11 mouse cellular contexts compared by ENCODE assay signal in the genomic region with DNA sequence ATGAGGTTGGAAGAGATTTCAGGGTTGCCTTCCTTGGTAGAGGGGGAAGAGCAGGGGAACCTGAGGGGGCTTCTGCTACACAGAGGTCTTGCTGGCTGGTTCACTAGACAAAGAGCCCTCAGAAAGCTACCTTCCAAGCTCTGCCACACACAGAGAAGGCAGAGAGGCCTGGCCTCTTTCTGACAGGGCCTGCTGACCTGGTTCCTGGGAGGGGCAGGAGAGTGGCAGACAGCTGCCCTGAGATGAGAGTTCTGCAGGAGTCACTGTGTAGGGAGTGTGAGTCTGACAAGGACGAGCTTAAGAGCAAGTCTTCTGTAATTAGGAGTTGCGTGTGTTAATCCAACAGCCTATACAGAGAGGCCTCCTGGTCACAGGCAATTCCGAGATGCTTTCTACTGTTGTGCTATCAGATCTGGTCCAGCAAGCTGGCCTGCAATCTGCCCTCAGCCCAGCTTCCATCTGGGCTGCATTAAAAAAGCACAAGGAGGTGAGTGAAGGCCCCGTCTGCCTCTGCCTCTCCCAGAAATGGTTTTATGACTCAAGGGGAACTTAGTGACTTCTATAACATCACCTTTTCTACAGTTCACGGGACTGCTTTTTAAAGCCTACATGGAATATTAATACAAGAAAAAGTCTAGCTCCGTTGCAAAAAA. TPM values are rescaled to one million over a fixed set of nuclear protein-coding genes. Genes with fewer than 3 reads are reported as not detected.
DNase-seq lines count a peak whose midpoint lies in the region; ATAC-seq and TF ChIP-seq lines count a peak whose summit lies in the region.
"Had no signal": no experiment of that assay in that cellular context is flagged by ENCODE, and none has a peak within 500 bp of the region (broad histone marks: within the 10 kb centered on the region; RNA-seq: fewer than 3 reads in every experiment).

No protein-coding gene starts in this region.

- DNase-seq in heart, postnatal 0 days (ENCODE audit: low spot score), result no peak
- no peak for DNase-seq in heart, postnatal 10 days
- peak; percentile 54 for DNase-seq in thymus, postnatal 0 days (ENCODE audit: low spot score)
- no peak for DNase-seq in thymus, postnatal 25 days
- DNase-seq in limb, embryonic 11.5 days (ENCODE audit: low spot score), result peak; percentile 44
- DNase-seq in thymus, postnatal 4 days, result peak; percentile 47
- no peak for DNase-seq in forebrain, embryonic 11.5 days (ENCODE audit: low spot score)
- DNase-seq in lung, postnatal 14 days, result no peak
- DNase-seq: cerebellum, adult 2 months; right cerebral cortex, postnatal 4 days had no signal

- no peak overlapping the region for H3K4me2 ChIP-seq in heart, postnatal 0 days (ENCODE audit: low read depth, low read length)
- no peak overlapping the region for H3K4me2 ChIP-seq in limb, embryonic 11.5 days (ENCODE audit: low read depth, severe bottlenecking)
- H3K4me2 ChIP-seq in forebrain, embryonic 11.5 days (ENCODE audit: low read depth, low read length, severe bottlenecking), result no peak overlapping the region
- H3K4me2 ChIP-seq: intestine, embryonic 15.5 days had no signal

- intact Hi-C loops in heart, postnatal 10 days (cut with DNase I), result no loop called here

- no peak overlapping the region for H3K9ac ChIP-seq in heart, postnatal 0 days (replicated peaks; ENCODE audit: low read depth, low read length)
- no peak overlapping the region for H3K9ac ChIP-seq in limb, embryonic 11.5 days (ENCODE audit: low read length)
- no peak overlapping the region for H3K9ac ChIP-seq in forebrain, embryonic 11.5 days (ENCODE audit: low read length)
- H3K9ac ChIP-seq: intestine, embryonic 15.5 days had no signal

- no peak for TF ChIP-seq CTCF in heart, postnatal 0 days (IDR thresholded peaks at IDR 0.05; ENCODE audit: low read depth)

- no peak overlapping the region for H3K4me3 ChIP-seq in heart, postnatal 0 days (ENCODE audit: low read depth, low read length)
- no peak overlapping the region for H3K4me3 ChIP-seq in limb, embryonic 11.5 days (ENCODE audit: low read depth, low read length)
- no peak overlapping the region for H3K4me3 ChIP-seq in forebrain, embryonic 11.5 days (ENCODE audit: low read depth, low read length)
- H3K4me3 ChIP-seq: intestine, embryonic 15.5 days had no signal

- peaks cover 6% of the 10 kb centered on the region for H3K4me1 ChIP-seq in heart, postnatal 0 days (ENCODE audit: control insufficient read depth, insufficient read depth)
- peaks cover 23% of the 10 kb centered on the region for H3K4me1 ChIP-seq in limb, embryonic 11.5 days (ENCODE audit: control insufficient read depth, insufficient read depth, low read length)
- 0 out of 2 replicates have a peak, but pooled peaks cover 2% of the 10 kb centered on the region for H3K4me1 ChIP-seq in forebrain, embryonic 11.5 days (replicated peaks; ENCODE audit: control insufficient read depth, insufficient read depth, low read length)

- H3K9me3 ChIP-seq in heart, postnatal 0 days (replicated peaks; ENCODE audit: control insufficient read depth, low read length), result no peaks in the 10 kb centered on the region
- no peaks in the 10 kb centered on the region for H3K9me3 ChIP-seq in limb, embryonic 11.5 days (ENCODE audit: control insufficient read depth, low read length)
- no peaks in the 10 kb centered on the region for H3K9me3 ChIP-seq in forebrain, embryonic 11.5 days (ENCODE audit: control insufficient read depth, low read length)
- H3K9me3 ChIP-seq: intestine, embryonic 15.5 days had no signal

- H3K27me3 ChIP-seq in heart, postnatal 0 days (ENCODE audit: control insufficient read depth, insufficient read depth, low read length), result no peaks in the 10 kb centered on the region
- H3K27me3 ChIP-seq in limb, embryonic 11.5 days (ENCODE audit: control insufficient read depth, insufficient read depth, low read length), result no peaks in the 10 kb centered on the region
- H3K27me3 ChIP-seq in forebrain, embryonic 11.5 days (ENCODE audit: control insufficient read depth, insufficient read depth, low read length), result no peaks in the 10 kb centered on the region
- H3K27me3 ChIP-seq: intestine, embryonic 15.5 days had no signal

- H3K36me3 ChIP-seq in heart, postnatal 0 days (replicated peaks; ENCODE audit: control insufficient read depth, insufficient read depth, low read length), result no peaks in the 10 kb centered on the region
- H3K36me3 ChIP-seq in limb, embryonic 11.5 days (ENCODE audit: control insufficient read depth, insufficient read depth, low read length), result no peaks in the 10 kb centered on the region
- H3K36me3 ChIP-seq in forebrain, embryonic 11.5 days (ENCODE audit: control insufficient read depth, insufficient read depth, low read length), result no peaks in the 10 kb centered on the region
- H3K36me3 ChIP-seq: intestine, embryonic 15.5 days had no signal

- 63% methylated on average over 6 of the region's 6 CpGs for WGBS in heart, postnatal 0 days
- 16% methylated on average over 6 of the region's 6 CpGs for whole genome bisulfite sequencing in limb, embryonic 11.5 days
- 48% methylated on average over 6 of the region's 6 CpGs for WGBS in forebrain, embryonic 11.5 days

- TF ChIP-seq EP300 in heart, postnatal 0 days (IDR thresholded peaks at IDR 0.05; ENCODE audit: low read depth), result no peak

- peak overlapping the region; percentile 59; the same call in 1 of the 2 replicates for H3K27ac ChIP-seq in heart, postnatal 0 days (ENCODE audit: low read depth)
- peak overlapping the region; percentile 10 for H3K27ac ChIP-seq in limb, embryonic 11.5 days (replicated peaks; ENCODE audit: low read depth, low read length)
- H3K27ac ChIP-seq in forebrain, embryonic 11.5 days (ENCODE audit: low read depth, low read length), result no peak overlapping the region
- H3K27ac ChIP-seq: intestine, embryonic 15.5 days had no signal

- ATAC-seq in heart, postnatal 0 days (ENCODE audit: insufficient read depth, low read depth), result no peak
- no peak for ATAC-seq in limb, embryonic 11.5 days (ENCODE audit: insufficient number of reproducible peaks, low FRiP score, low TSS enrichment, low read depth)
- ATAC-seq in forebrain, embryonic 11.5 days (replicated peaks; ENCODE audit: low FRiP score), result no peak
- ATAC-seq: intestine, embryonic 15.5 days had no signal

RNA-seq across cellular contexts. Expression of a gene that starts 28.1 kb away (rescaled TPM):
- total RNA-seq in heart, postnatal 0 days (2014; rRNA removed; ENCODE audit: low replicate concordance), result 25.9 and 29.5 TPM in 2 replicates
- 19.0 and 19.2 TPM in 2 replicates for polyA plus RNA-seq in heart, postnatal 0 days (2015; fragmentation: Nextera tagmentation; extraction: Ambion mirVana)
- total RNA-seq in heart, postnatal 10 days (2021), result 10 to 100 TPM; 41.1 to 47.5 TPM
- polyA plus RNA-seq in thymus, postnatal 0 days (2015; fragmentation: Nextera tagmentation; extraction: Ambion mirVana), result 50.6 and 53.5 TPM in 2 replicates
- 62.2 and 68.3 TPM in 2 replicates for polyA plus RNA-seq in limb, embryonic 11.5 days (2014; fragmentation: Nextera tagmentation; extraction: Ambion mirVana)
- polyA plus RNA-seq in forebrain, embryonic 11.5 days (2014; fragmentation: Nextera tagmentation; extraction: Ambion mirVana), result 14.3 and 14.7 TPM in 2 replicates

Comparison
In these comparisons a context has a peak if more than half of its experiments do, and no peak if none do; other contexts are left out.
1. DNase-seq: peak in thymus, postnatal 0 days (single experiment), limb, embryonic 11.5 days (single experiment) and thymus, postnatal 4 days (single experiment); none in heart, postnatal 0 days (single experiment), heart, postnatal 10 days (0 of 2), thymus, postnatal 25 days (single experiment), forebrain, embryonic 11.5 days (single experiment) and lung, postnatal 14 days (single experiment).